Mouse (Mus musculus): ENCODE measurements around the gene Prm1. TPM values are rescaled to one million over a fixed set of nuclear protein-coding genes. Genes with fewer than 3 reads are reported as not detected.

The Prm1 gene
- polyA plus RNA-seq, 1 experiment, result not detected

- WGBS, result 77% methylated on average over 4 of the region's 4 CpGs
- TF ChIP-seq POLR2A (IDR thresholded peaks at IDR 0.05; ENCODE audit: insufficient read depth, low read depth, low read length) (no peak), CTCF (IDR thresholded peaks at IDR 0.05; ENCODE audit: insufficient read depth, low read depth, low read length) (no peak)
- Histone ChIP-seq H3K27ac (ENCODE audit: insufficient read depth, low read depth, low read length) (no peak overlapping the region), H3K4me3 (ENCODE audit: insufficient read depth, low read depth, low read length) (no peak overlapping the region), H3K4me1 (ENCODE audit: control insufficient read depth, insufficient read depth, low read length) (peaks cover 10% of the 10 kb centered on the region)
These were observed 36.7 kb upstream of the Prm1 start for GRCm38 (mm10) chr16:10842282-10842855.

GRCm38 (mm10) chr16:10840018-10840417 lies 34.4 kb upstream of the Prm1 start:
- WGBS, result 95% methylated on average over 13 of the region's 14 CpGs
- Histone ChIP-seq H3K27ac (ENCODE audit: insufficient read depth, low read depth, low read length) (no peak overlapping the region), H3K4me1 (ENCODE audit: control insufficient read depth, insufficient read depth, low read length) (peaks cover 14% of the 10 kb centered on the region), H3K4me3 (ENCODE audit: insufficient read depth, low read depth, low read length) (no peak overlapping the region)
- TF ChIP-seq CTCF (IDR thresholded peaks at IDR 0.05; ENCODE audit: insufficient read depth, low read depth, low read length) (no peak), POLR2A (IDR thresholded peaks at IDR 0.05; ENCODE audit: insufficient read depth, low read depth, low read length) (no peak)

- Histone ChIP-seq H3K4me1 (ENCODE audit: control insufficient read depth, insufficient read depth, low read length) (peaks cover 11% of the 10 kb centered on the region), H3K27ac (ENCODE audit: insufficient read depth, low read depth, low read length) (no peak overlapping the region), H3K4me3 (ENCODE audit: insufficient read depth, low read depth, low read length) (no peak overlapping the region)
- TF ChIP-seq POLR2A (IDR thresholded peaks at IDR 0.05; ENCODE audit: insufficient read depth, low read depth, low read length), result no peak
- TF ChIP-seq CTCF (IDR thresholded peaks at IDR 0.05; ENCODE audit: insufficient read depth, low read depth, low read length), result no peak
- WGBS, result 57% methylated on average over 10 of the region's 10 CpGs
These were observed 33.0 kb upstream of the Prm1 start for GRCm38 (mm10) chr16:10838487-10839245.

- H3K27ac ChIP-seq (ENCODE audit: insufficient read depth, low read depth, low read length), result no peak overlapping the region
- peaks cover 8% of the 10 kb centered on the region; the same call in 1 of the 2 replicates for H3K4me1 ChIP-seq (ENCODE audit: control insufficient read depth, insufficient read depth, low read length)
- H3K4me3 ChIP-seq (ENCODE audit: insufficient read depth, low read depth, low read length), result no peak overlapping the region
- TF ChIP-seq POLR2A (IDR thresholded peaks at IDR 0.05; ENCODE audit: insufficient read depth, low read depth, low read length) (no peak), CTCF (IDR thresholded peaks at IDR 0.05; ENCODE audit: insufficient read depth, low read depth, low read length) (no peak)
- WGBS, result 96% methylated on average over 1 of the region's 1 CpGs
These were observed 32.3 kb upstream of the Prm1 start for GRCm38 (mm10) chr16:10837903-10838302.

GRCm38 (mm10) chr16:10837250-10837649 lies 31.6 kb upstream of the Prm1 start:
- 97% methylated on average over 3 of the region's 3 CpGs for WGBS
- Histone ChIP-seq H3K4me1 (ENCODE audit: control insufficient read depth, insufficient read depth, low read length) (peaks cover 7% of the 10 kb centered on the region; the same call in 1 of the 2 replicates), H3K4me3 (ENCODE audit: insufficient read depth, low read depth, low read length) (no peak overlapping the region), H3K27ac (ENCODE audit: insufficient read depth, low read depth, low read length) (no peak overlapping the region)
- TF ChIP-seq POLR2A (IDR thresholded peaks at IDR 0.05; ENCODE audit: insufficient read depth, low read depth, low read length), result no peak
- TF ChIP-seq CTCF (IDR thresholded peaks at IDR 0.05; ENCODE audit: insufficient read depth, low read depth, low read length), result no peak

- WGBS, result 98% methylated on average over 3 of the region's 3 CpGs
These were observed 30.7 kb upstream of the Prm1 start for GRCm38 (mm10) chr16:10836388-10836787.

GRCm38 (mm10) chr16:10834911-10835587 lies 29.4 kb upstream of the Prm1 start, which contains the start of gene Rmi2:
TSS of gene Rmi2 (plus strand) at chr16:10835059.
- TF ChIP-seq CTCF (IDR thresholded peaks at IDR 0.05; ENCODE audit: insufficient read depth, low read depth, low read length) (no peak), POLR2A (IDR thresholded peaks at IDR 0.05; ENCODE audit: insufficient read depth, low read depth, low read length) (no peak)
- WGBS, result 1% methylated on average over 64 of the region's 69 CpGs
- no peak within 1 kb of the TSS for H3K27ac ChIP-seq (ENCODE audit: insufficient read depth, low read depth, low read length)
- H3K4me3 ChIP-seq (ENCODE audit: insufficient read depth, low read depth, low read length), result peak within 1 kb of the TSS; percentile 99
- peaks cover 5% of the 10 kb centered on the region; the same call in 1 of the 2 replicates for H3K4me1 ChIP-seq (ENCODE audit: control insufficient read depth, insufficient read depth, low read length)

More at GRCm38 (mm10) chr16:10836388-10836787, 30.7 kb upstream of the Prm1 start:
- H3K4me1 ChIP-seq (ENCODE audit: control insufficient read depth, insufficient read depth, low read length), result peaks cover 5% of the 10 kb centered on the region; the same call in 1 of the 2 replicates
- TF ChIP-seq POLR2A (IDR thresholded peaks at IDR 0.05; ENCODE audit: insufficient read depth, low read depth, low read length), result no peak
- no peak for TF ChIP-seq CTCF (IDR thresholded peaks at IDR 0.05; ENCODE audit: insufficient read depth, low read depth, low read length)
- H3K4me3 ChIP-seq (ENCODE audit: insufficient read depth, low read depth, low read length), result no peak overlapping the region
- H3K27ac ChIP-seq (ENCODE audit: insufficient read depth, low read depth, low read length), result no peak overlapping the region

GRCm38 (mm10) chr16:10834542-10834910 lies 28.9 kb upstream of the Prm1 start:
- no peak overlapping the region for H3K27ac ChIP-seq (ENCODE audit: insufficient read depth, low read depth, low read length)
- peak overlapping the region; percentile 99; the same call in 1 of the 2 replicates for H3K4me3 ChIP-seq (ENCODE audit: insufficient read depth, low read depth, low read length)
- 5% methylated on average over 12 of the region's 12 CpGs for WGBS
- no peak for TF ChIP-seq POLR2A (IDR thresholded peaks at IDR 0.05; ENCODE audit: insufficient read depth, low read depth, low read length)
- TF ChIP-seq CTCF (IDR thresholded peaks at IDR 0.05; ENCODE audit: insufficient read depth, low read depth, low read length), result no peak
- peaks cover 5% of the 10 kb centered on the region; the same call in 1 of the 2 replicates for H3K4me1 ChIP-seq (ENCODE audit: control insufficient read depth, insufficient read depth, low read length)

GRCm38 (mm10) chr16:10828461-10828805 lies 22.8 kb upstream of the Prm1 start:
- no peaks in the 10 kb centered on the region for H3K4me1 ChIP-seq (ENCODE audit: control insufficient read depth, insufficient read depth, low read length)
- WGBS, result 86% methylated on average over 4 of the region's 4 CpGs
- TF ChIP-seq POLR2A (IDR thresholded peaks at IDR 0.05; ENCODE audit: insufficient read depth, low read depth, low read length) (no peak), CTCF (IDR thresholded peaks at IDR 0.05; ENCODE audit: insufficient read depth, low read depth, low read length) (no peak)
- no peak overlapping the region for H3K4me3 ChIP-seq (ENCODE audit: insufficient read depth, low read depth, low read length)
- H3K27ac ChIP-seq (ENCODE audit: insufficient read depth, low read depth, low read length), result no peak overlapping the region

All from olfactory bulb, adult 2 months (tissue).